Mouse (Mus musculus): ENCODE measurements around the gene Map3k7. TPM values are rescaled to one million over a fixed set of nuclear protein-coding genes. Genes with fewer than 3 reads are reported as not detected.

The Map3k7 gene
- total and polyA plus RNA-seq, 3 experiments: 31.2 to 54.2 TPM; not detected in 1

- no peaks in the 10 kb centered on the region for H3K36me3 ChIP-seq (ENCODE audit: control insufficient read depth in 1 of 2, insufficient read depth in 2 of 2, low read length in 2 of 2)
- no peak overlapping the region for H3K9ac ChIP-seq (ENCODE audit: control insufficient read depth, low read depth, low read length, poor library complexity, severe bottlenecking)
- no peaks in the 10 kb centered on the region; a peak in 1 of 4 replicates for H3K27me3 ChIP-seq (ENCODE audit: control insufficient read depth in 1 of 2, insufficient read depth in 2 of 2, low read length in 2 of 2)
- H3K79me2 ChIP-seq (ENCODE audit: control insufficient read depth, insufficient read depth, low read length, poor library complexity): no peaks in the 10 kb centered on the region
- H3K4me3 ChIP-seq (ENCODE audit: control insufficient read depth in 1 of 2, insufficient read depth in 1 of 2, low read depth in 2 of 2, low read length in 2 of 2): no peak overlapping the region
- no peaks in the 10 kb centered on the region; a peak in 1 of 4 replicates for H3K4me1 ChIP-seq (ENCODE audit: control insufficient read depth in 1 of 2, insufficient read depth in 2 of 2, low read length in 2 of 2)
- H3K9me3 ChIP-seq (replicated peaks; ENCODE audit: insufficient read depth, low read length): no peaks in the 10 kb centered on the region
- no peak for DNase-seq (ENCODE audit: low read depth, low spot score)
- TF ChIP-seq GABPA (IDR thresholded peaks at IDR 0.05; ENCODE audit: low read depth, low read length): no peak
- no peak for TF ChIP-seq POLR2A (IDR thresholded peaks at IDR 0.05; ENCODE audit: control insufficient read depth in 1 of 2, insufficient read depth in 1 of 2, low read depth in 1 of 2, low read length in 2 of 2, poor library complexity in 1 of 2)
- no peak for TF ChIP-seq MAZ (IDR thresholded peaks at IDR 0.05; ENCODE audit: low read depth, low read length)
- TF ChIP-seq MXI1 (IDR thresholded peaks at IDR 0.05; ENCODE audit: low read depth, low read length): no peak
- TF ChIP-seq UBTF (IDR thresholded peaks at IDR 0.05; ENCODE audit: borderline replicate concordance, insufficient read depth, low read depth, low read length): no peak
- no peak for TF ChIP-seq SMC3 (IDR thresholded peaks at IDR 0.05; ENCODE audit: low read depth, low read length)
- no peak for TF ChIP-seq HCFC1 (IDR thresholded peaks at IDR 0.05; ENCODE audit: low read depth, low read length)
- TF ChIP-seq ZC3H11A (IDR thresholded peaks at IDR 0.05; ENCODE audit: low read depth, low read length): no peak
- no peak for TF ChIP-seq MAX (IDR thresholded peaks at IDR 0.05; ENCODE audit: low read length)
- no peak overlapping the region for H3K27ac ChIP-seq (ENCODE audit: control insufficient read depth, low read depth, low read length)
Measured at GRCm38 (mm10) chr4:32053171-32053570, 89.3 kb downstream of the Map3k7 start.

- H3K9me3 ChIP-seq (replicated peaks; ENCODE audit: insufficient read depth, low read length): no peaks in the 10 kb centered on the region
- H3K4me3 ChIP-seq (ENCODE audit: control insufficient read depth in 1 of 2, insufficient read depth in 1 of 2, low read depth in 2 of 2, low read length in 2 of 2): peak overlapping the region; percentile 69 to 82
- TF ChIP-seq MXI1 (IDR thresholded peaks at IDR 0.05; ENCODE audit: low read depth, low read length) (0 out of 2 replicates have a peak, but pooled peaks have one; percentile 28), GABPA (IDR thresholded peaks at IDR 0.05; ENCODE audit: low read depth, low read length) (no peak), USF1 (IDR thresholded peaks at IDR 0.05; ENCODE audit: low read depth, low read length) (no peak), MAFK (IDR thresholded peaks at IDR 0.05; ENCODE audit: borderline replicate concordance, low read depth, low read length) (no peak), SMC3 (IDR thresholded peaks at IDR 0.05; ENCODE audit: low read depth, low read length) (peak; percentile 75), ZNF384 (IDR thresholded peaks at IDR 0.05; ENCODE audit: low read depth, low read length) (no peak), SIN3A (IDR thresholded peaks at IDR 0.05; ENCODE audit: low read length) (peak; percentile 37; the same call in 1 of the 2 replicates), E2F4 (IDR thresholded peaks at IDR 0.05; ENCODE audit: borderline replicate concordance, low read depth, low read length) (no peak), CTCF (IDR thresholded peaks at IDR 0.05 in 2 of 3, conservative IDR thresholded peaks at IDR 0.05 in 1 of 3; ENCODE audit: control insufficient read depth in 1 of 3, insufficient read depth in 1 of 3, low read depth in 2 of 3, low read length in 3 of 3, poor library complexity in 1 of 3, severe bottlenecking in 1 of 3) (peak; percentile 67 to 73 (median 70)), BHLHE40 (IDR thresholded peaks at IDR 0.05; ENCODE audit: borderline replicate concordance, low read depth, low read length) (0 out of 2 replicates have a peak, but pooled peaks have one; percentile 26), NRF1 (IDR thresholded peaks at IDR 0.05; ENCODE audit: insufficient read depth, low read depth, low read length, poor library complexity, severe bottlenecking) (no peak), NELFE (IDR thresholded peaks at IDR 0.05; ENCODE audit: low read depth, low read length) (no peak), ZMIZ1 (IDR thresholded peaks at IDR 0.05; ENCODE audit: low read depth, low read length) (no peak), ZC3H11A (IDR thresholded peaks at IDR 0.05; ENCODE audit: low read depth, low read length) (peak; percentile 72), MYC (IDR thresholded peaks at IDR 0.05; ENCODE audit: low read depth, low read length) (no peak), MEF2A (IDR thresholded peaks at IDR 0.05; ENCODE audit: extremely low read depth, insufficient replicate concordance, low read depth, low read length, poor library complexity, severe bottlenecking) (no peak), EP300 (IDR thresholded peaks at IDR 0.05; ENCODE audit: low read depth in 1 of 2, low read length in 2 of 2) (no peak), GATA1 (IDR thresholded peaks at IDR 0.05; ENCODE audit: low read depth, low read length) (no peak), RAD21 (IDR thresholded peaks at IDR 0.05; ENCODE audit: low read depth, low read length) (peak; percentile 76), USF2 (IDR thresholded peaks at IDR 0.05; ENCODE audit: borderline replicate concordance in 1 of 2, insufficient read depth in 1 of 2, low read depth in 1 of 2, low read length in 2 of 2) (no peak), TAL1 (IDR thresholded peaks at IDR 0.05; ENCODE audit: low read length) (no peak), TCF12 (IDR thresholded peaks at IDR 0.05; ENCODE audit: low read depth, low read length) (no peak), MAZ (IDR thresholded peaks at IDR 0.05; ENCODE audit: low read depth, low read length) (no peak), TBP (IDR thresholded peaks at IDR 0.05; ENCODE audit: low read depth, low read length) (no peak)
Measured at GRCm38 (mm10) chr4:32055151-32056052, 91.5 kb downstream of the Map3k7 start.

More at GRCm38 (mm10) chr4:32055151-32056052, 91.5 kb downstream of the Map3k7 start:
- H3K27me3 ChIP-seq (ENCODE audit: control insufficient read depth in 1 of 2, insufficient read depth in 2 of 2, low read length in 2 of 2): peaks cover 2 to 6% of the 10 kb centered on the region in 2 experiments; a peak in 3 of 4 replicates
- H3K27ac ChIP-seq (ENCODE audit: control insufficient read depth, low read depth, low read length): no peak overlapping the region
- DNase-seq (ENCODE audit: low read depth, low spot score): peak; percentile 83
- peak overlapping the region; percentile 47 for H3K9ac ChIP-seq (ENCODE audit: control insufficient read depth, low read depth, low read length, poor library complexity, severe bottlenecking)
- H3K36me3 ChIP-seq (ENCODE audit: control insufficient read depth in 1 of 2, insufficient read depth in 2 of 2, low read length in 2 of 2): no peaks in the 10 kb centered on the region
- H3K79me2 ChIP-seq (ENCODE audit: control insufficient read depth, insufficient read depth, low read length, poor library complexity): no peaks in the 10 kb centered on the region
- H3K4me1 ChIP-seq (ENCODE audit: control insufficient read depth in 1 of 2, insufficient read depth in 2 of 2, low read length in 2 of 2): no peaks in the 10 kb centered on the region; a peak in 1 of 4 replicates
